Mouse (Mus musculus): ENCODE data around the gene Megf6. TPM values are rescaled to one million over a fixed set of nuclear protein-coding genes. Genes with fewer than 3 reads are reported as not detected.

Megf6 gene
- total and polyA plus RNA-seq, 3 experiments, result not detected

GRCm38 (mm10) chr4:154171931-154172604 lies 1.5 kb downstream of the Megf6 start:
- in situ Hi-C loops (cut with MboI; ENCODE audit: low pct_ligation_motif_present, low pct_unique_long_range_greater_than_20kb, low sequenced_read_pairs), result no loop called here
- Histone ChIP-seq H3K36me3 (replicated peaks in 1 of 2; ENCODE audit: control insufficient read depth in 1 of 2, insufficient read depth in 1 of 2, low read length in 1 of 2) (no peaks in the 10 kb centered on the region), H3K27me3 (replicated peaks) (peaks cover 85% of the 10 kb centered on the region)

DNA sequence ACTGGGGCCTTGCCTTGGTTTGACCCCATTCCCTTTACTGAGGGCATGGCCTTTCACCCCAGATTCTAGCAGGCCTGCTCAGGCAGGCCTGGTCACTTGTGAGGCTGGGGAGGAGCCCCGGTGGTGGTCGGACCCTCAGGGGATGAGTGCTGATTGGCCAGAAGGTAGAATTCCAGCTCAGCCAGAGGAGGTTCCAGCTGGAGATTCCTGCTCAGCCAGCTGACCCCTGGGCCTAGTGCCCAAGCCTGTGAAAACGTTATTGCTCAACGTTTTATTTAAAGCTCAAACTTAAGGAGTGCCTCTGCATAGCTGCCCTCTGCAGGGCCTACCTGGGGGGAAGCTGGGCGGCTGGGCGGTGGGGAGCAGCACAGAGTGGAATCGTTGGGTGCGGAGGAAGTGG lies 6.7 kb downstream of the Megf6 start:
- H3K36me3 ChIP-seq (replicated peaks in 1 of 2; ENCODE audit: control insufficient read depth in 1 of 2, insufficient read depth in 1 of 2, low read length in 1 of 2), result no peaks in the 10 kb centered on the region
- no peak overlapping the region for H3K4me2 ChIP-seq (ENCODE audit: insufficient read depth, low read depth, poor library complexity, severe bottlenecking)
- dilution Hi-C loops (cut with MboI; ENCODE audit: extremely low pct_ligation_motif_present, extremely low pct_unique_long_range_greater_than_20kb, low sequenced_read_pairs) (no loop called here), in situ Hi-C loops (cut with MboI; ENCODE audit: low pct_ligation_motif_present, low pct_unique_long_range_greater_than_20kb, low sequenced_read_pairs) (no loop called here)
- no peaks in the 10 kb centered on the region for H3K9me3 ChIP-seq (replicated peaks; ENCODE audit: low read length)
- no peak overlapping the region for H3K9ac ChIP-seq (ENCODE audit: insufficient read depth, low read depth)
- peaks cover 71% of the 10 kb centered on the region for H3K27me3 ChIP-seq (replicated peaks)
- TF ChIP-seq POLR2AphosphoS2 (IDR thresholded peaks at IDR 0.05; ENCODE audit: low read depth, low read length) (no peak), ZNF384 (IDR thresholded peaks at IDR 0.05; ENCODE audit: low read depth, low read length) (no peak), RAD21 (IDR thresholded peaks at IDR 0.05; ENCODE audit: low read depth, low read length) (no peak), ETS1 (conservative IDR thresholded peaks at IDR 0.05; ENCODE audit: low read depth, low read length) (no peak), IRF4 (IDR thresholded peaks at IDR 0.05; ENCODE audit: low read depth, low read length) (no peak), SIN3A (IDR thresholded peaks at IDR 0.05; ENCODE audit: low read length) (no peak), PAX5 (IDR thresholded peaks at IDR 0.05; ENCODE audit: low read length) (no peak), UBTF (IDR thresholded peaks at IDR 0.05; ENCODE audit: low read depth, low read length) (no peak), JUND (conservative IDR thresholded peaks at IDR 0.05; ENCODE audit: low read depth, low read length) (no peak), NRF1 (IDR thresholded peaks at IDR 0.05; ENCODE audit: low read depth, low read length) (no peak), RCOR1 (conservative IDR thresholded peaks at IDR 0.05; ENCODE audit: low read depth, low read length) (no peak), BHLHE40 (IDR thresholded peaks at IDR 0.05; ENCODE audit: low read depth, low read length) (no peak), KAT2A (IDR thresholded peaks at IDR 0.05; ENCODE audit: insufficient replicate concordance, low read length) (no peak), TBP (conservative IDR thresholded peaks at IDR 0.05; ENCODE audit: low read depth, low read length) (no peak), E2F4 (IDR thresholded peaks at IDR 0.05; ENCODE audit: insufficient replicate concordance, low read depth, low read length) (no peak), GABPA (IDR thresholded peaks at IDR 0.05; ENCODE audit: insufficient replicate concordance, low read depth, low read length) (no peak)
- H3K4me1 ChIP-seq (ENCODE audit: control insufficient read depth in 1 of 2, insufficient read depth in 2 of 2), result no peaks in the 10 kb centered on the region
- no peaks in the 10 kb centered on the region for H3K79me2 ChIP-seq (replicated peaks; ENCODE audit: control insufficient read depth, extremely low read depth, insufficient read depth, poor library complexity, severe bottlenecking)
- DNase-seq (ENCODE audit: extremely low read depth), result no peak
- no peak overlapping the region for H3K4me3 ChIP-seq (replicated peaks in 1 of 3; ENCODE audit: low read depth in 2 of 3, low read length in 2 of 3, poor library complexity in 1 of 3)
- no peak overlapping the region for H3K27ac ChIP-seq (ENCODE audit: insufficient read depth, low read depth)

More at GRCm38 (mm10) chr4:154171931-154172604, 1.5 kb downstream of the Megf6 start:
- Histone ChIP-seq H3K9ac (ENCODE audit: insufficient read depth, low read depth) (no peak overlapping the region), H3K4me3 (replicated peaks in 1 of 3; ENCODE audit: low read depth in 2 of 3, low read length in 2 of 3, poor library complexity in 1 of 3) (no peak overlapping the region), H3K79me2 (replicated peaks; ENCODE audit: control insufficient read depth, extremely low read depth, insufficient read depth, poor library complexity, severe bottlenecking) (no peaks in the 10 kb centered on the region), H3K27ac (ENCODE audit: insufficient read depth, low read depth) (no peak overlapping the region), H3K4me2 (ENCODE audit: insufficient read depth, low read depth, poor library complexity, severe bottlenecking) (no peak overlapping the region), H3K9me3 (replicated peaks; ENCODE audit: low read length) (peaks cover 8% of the 10 kb centered on the region), H3K4me1 (ENCODE audit: control insufficient read depth in 1 of 2, insufficient read depth in 2 of 2) (no peaks in the 10 kb centered on the region)
- TF ChIP-seq MAX (IDR thresholded peaks at IDR 0.05; ENCODE audit: low read length), result no peak
- no peak for TF ChIP-seq MEF2A (IDR thresholded peaks at IDR 0.05; ENCODE audit: borderline replicate concordance, low read depth, low read length)
- TF ChIP-seq JUND (conservative IDR thresholded peaks at IDR 0.05; ENCODE audit: low read depth, low read length), result no peak
- TF ChIP-seq NRF1 (IDR thresholded peaks at IDR 0.05; ENCODE audit: low read depth, low read length), result no peak
- no peak for TF ChIP-seq TBP (conservative IDR thresholded peaks at IDR 0.05; ENCODE audit: low read depth, low read length)
- no peak for TF ChIP-seq TCF12 (IDR thresholded peaks at IDR 0.05; ENCODE audit: low read depth, low read length)
- TF ChIP-seq CTCF (conservative IDR thresholded peaks at IDR 0.05 in 1 of 2, IDR thresholded peaks at IDR 0.05 in 1 of 2; ENCODE audit: low read depth in 2 of 2, low read length in 2 of 2), result no peak
- no peak for TF ChIP-seq RCOR1 (conservative IDR thresholded peaks at IDR 0.05; ENCODE audit: low read depth, low read length)
- TF ChIP-seq IRF4 (IDR thresholded peaks at IDR 0.05; ENCODE audit: low read depth, low read length), result no peak
- TF ChIP-seq UBTF (IDR thresholded peaks at IDR 0.05; ENCODE audit: low read depth, low read length), result no peak
- dilution Hi-C loops (cut with MboI; ENCODE audit: extremely low pct_ligation_motif_present, extremely low pct_unique_long_range_greater_than_20kb, low sequenced_read_pairs), result no loop called here
- no peak for DNase-seq (ENCODE audit: extremely low read depth)

Data from CH12.LX (cell line).